Mouse (Mus musculus) liver, adult 2 months (tissue): ENCODE results near the gene Eml1. TPM values are rescaled to one million over a fixed set of nuclear protein-coding genes. Genes with fewer than 3 reads are reported as not detected.

ENCODE experiments used
- DNase-seq: peaks from one replicate; pipeline ENCODE4 v3.0.0-alpha.2; 2011; ENCODE audit warnings: low read depth, low spot score; ENCODE audit errors: extremely low read depth
- H3K27ac ChIP-seq: fragments of 200-500 bp; replicated peaks from 2 replicates; pipeline ENCODE4 v1.5.1; 2012; ENCODE audit warnings: low read depth, mild to moderate bottlenecking, control low read depth, inconsistent platforms, low read length; ENCODE audit not compliant: insufficient read depth
- H3K27me3 ChIP-seq: fragments of 200-500 bp; 2 replicates; pipeline ENCODE4 v1.6.1; 2012; ENCODE audit warnings: mild to moderate bottlenecking, moderate library complexity, low read length, inconsistent platforms; ENCODE audit not compliant: control insufficient read depth, insufficient read depth
- H3K36me3 ChIP-seq: fragments of 200-500 bp; 2 replicates; pipeline ENCODE4 v1.6.1; 2012; ENCODE audit warnings: low read length, inconsistent platforms; ENCODE audit not compliant: control insufficient read depth, insufficient read depth
- H3K4me1 ChIP-seq: fragments of 200-500 bp; 2 replicates; pipeline ENCODE4 v1.6.1; 2011; ENCODE audit warnings: low read length; ENCODE audit not compliant: control insufficient read depth, insufficient read depth
- H3K4me3 ChIP-seq: fragments of 200-500 bp; 2 replicates; pipeline ENCODE4 v1.5.1; 2011; ENCODE audit warnings: low read depth, mild to moderate bottlenecking, control low read depth, low read length, moderate library complexity; ENCODE audit not compliant: insufficient read depth
- H3K79me2 ChIP-seq: fragments of 200-500 bp; 2 replicates; pipeline ENCODE4 v1.6.1; 2012; ENCODE audit warnings: inconsistent platforms, mild to moderate bottlenecking, low read length, moderate library complexity; ENCODE audit not compliant: control insufficient read depth, insufficient read depth
- H3K9ac ChIP-seq: fragments of 200-500 bp; 2 replicates; pipeline ENCODE4 v1.6.1; 2012; ENCODE audit warnings: low read depth, mild to moderate bottlenecking, control low read depth, inconsistent platforms, low read length
- CTCF ChIP-seq: fragments of 200-500 bp; IDR thresholded peaks from 2 replicates; pipeline ENCODE4 v1.5.1; 2011; ENCODE audit warnings: low read depth, low read length, control low read depth
- POLR2A ChIP-seq: fragments of 200-500 bp; IDR thresholded peaks from 2 replicates; pipeline ENCODE4 v1.6.1; 2011; ENCODE audit warnings: low read length, control low read depth; ENCODE audit not compliant: insufficient read depth; ENCODE audit errors: extremely low read depth
- WGBS: fragments of 180-500 bp; shearing (Covaris S2); methylation state at CpG from one replicate; pipeline ENCODE4 v1.1.7; 2018; 5-methylcytosine and 5-hydroxymethylcytosine counted together
- polyA plus RNA-seq: library from polyadenylated mRNA; depleted of rRNA; stranded (reverse); fragments of >200 nt; gene quantifications from 2 replicates; pipeline ENCODE4 v1.2.3, GENCODE M21; 2012
- total RNA-seq: library from RNA; depleted of rRNA; stranded (reverse); fragments of >200 nt; gene quantifications from 2 replicates; pipeline ENCODE4 v1.2.3, GENCODE M21; 2014

Eml1 gene
- total and polyA plus RNA-seq, 2 experiments, result 1.3 to 2.9 TPM

GRCm38 (mm10) chr12:108443271-108443670 lies 72.5 kb downstream of the Eml1 start:
- Histone ChIP-seq H3K4me3 (no peak overlapping the region), H3K4me1 (no peaks in the 10 kb centered on the region), H3K9ac (no peak overlapping the region), H3K27me3 (no peaks in the 10 kb centered on the region), H3K36me3 (no peaks in the 10 kb centered on the region), H3K27ac (no peak overlapping the region), H3K79me2 (no peaks in the 10 kb centered on the region)
- 12% methylated on average over 10 of the region's 10 CpGs for WGBS
- TF ChIP-seq CTCF (no peak), POLR2A (no peak)
- no peak for DNase-seq

- Histone ChIP-seq H3K27me3 (no peaks in the 10 kb centered on the region), H3K79me2 (no peaks in the 10 kb centered on the region), H3K4me3 (no peak overlapping the region), H3K9ac (no peak overlapping the region), H3K4me1 (no peaks in the 10 kb centered on the region), H3K27ac (no peak overlapping the region), H3K36me3 (no peaks in the 10 kb centered on the region)
- WGBS, result 91% methylated on average over 5 of the region's 5 CpGs
- TF ChIP-seq POLR2A, result no peak
- TF ChIP-seq CTCF, result no peak
- DNase-seq, result no peak
These were observed 73.0 kb downstream of the Eml1 start for GRCm38 (mm10) chr12:108443708-108444107.

- Histone ChIP-seq H3K4me3 (no peak overlapping the region), H3K4me1 (no peaks in the 10 kb centered on the region), H3K27ac (no peak overlapping the region), H3K79me2 (no peaks in the 10 kb centered on the region), H3K36me3 (no peaks in the 10 kb centered on the region), H3K27me3 (no peaks in the 10 kb centered on the region), H3K9ac (no peak overlapping the region)
- 79% methylated on average over 11 of the region's 11 CpGs for WGBS
- no peak for TF ChIP-seq POLR2A
- TF ChIP-seq CTCF, result no peak
- no peak for DNase-seq
These were observed 73.7 kb downstream of the Eml1 start for GRCm38 (mm10) chr12:108444166-108445115.

GRCm38 (mm10) chr12:108446721-108447120 lies 76.0 kb downstream of the Eml1 start:
- Histone ChIP-seq H3K27me3 (no peaks in the 10 kb centered on the region), H3K9ac (no peak overlapping the region), H3K4me3 (no peak overlapping the region), H3K4me1 (no peaks in the 10 kb centered on the region), H3K79me2 (no peaks in the 10 kb centered on the region), H3K36me3 (no peaks in the 10 kb centered on the region), H3K27ac (no peak overlapping the region)
- TF ChIP-seq POLR2A, result no peak
- no peak for TF ChIP-seq CTCF
- DNase-seq, result no peak
- WGBS, result 79% methylated on average over 2 of the region's 2 CpGs

- DNase-seq, result no peak
- WGBS, result 70% methylated on average over 7 of the region's 7 CpGs
- Histone ChIP-seq H3K4me1 (no peaks in the 10 kb centered on the region), H3K27ac (no peak overlapping the region), H3K4me3 (no peak overlapping the region), H3K9ac (no peak overlapping the region), H3K79me2 (no peaks in the 10 kb centered on the region), H3K27me3 (no peaks in the 10 kb centered on the region), H3K36me3 (no peaks in the 10 kb centered on the region)
- TF ChIP-seq CTCF, result no peak
- no peak for TF ChIP-seq POLR2A
These were observed 77.6 kb downstream of the Eml1 start for GRCm38 (mm10) chr12:108448396-108448795.

- Histone ChIP-seq H3K79me2 (no peaks in the 10 kb centered on the region), H3K27me3 (no peaks in the 10 kb centered on the region), H3K4me1 (no peaks in the 10 kb centered on the region), H3K27ac (peak overlapping the region; percentile 42; the same call in 1 of the 2 replicates), H3K9ac (no peak overlapping the region), H3K4me3 (no peak overlapping the region), H3K36me3 (no peaks in the 10 kb centered on the region)
- TF ChIP-seq CTCF, result no peak
- TF ChIP-seq POLR2A, result no peak
- peak; percentile 24 for DNase-seq
- WGBS, result 67% methylated on average over 11 of the region's 11 CpGs
These were observed 79.2 kb downstream of the Eml1 start for GRCm38 (mm10) chr12:108449935-108450334.
